Mouse (Mus musculus) myocyte (in vitro differentiated cells): ENCODE measurements around the gene Stk17b. TPM values are rescaled to one million over a fixed set of nuclear protein-coding genes. Genes with fewer than 3 reads are reported as not detected.
"Not testable (repeated sequence)": the region's sequence is repeated elsewhere in the genome, so short reads cannot be mapped to it uniquely, and the experiment has no call there.

Experiments
- H3K27me3 ChIP-seq: one replicate; pipeline ENCODE4 v1.6.1; 2011; ENCODE audit not compliant: control insufficient read depth, insufficient read depth, insufficient read length
- H3K36me3 ChIP-seq: one replicate; pipeline ENCODE4 v1.6.1; 2011; ENCODE audit not compliant: control insufficient read depth, insufficient read depth
- H3K4me2 ChIP-seq: one replicate; pipeline ENCODE4 v1.6.1; 2011; ENCODE audit warnings: low read depth, control low read depth
- H3K4me3 ChIP-seq: one replicate; pipeline ENCODE4 v1.5.1; 2011; ENCODE audit warnings: mild to moderate bottlenecking, control low read depth, moderate library complexity
- H3K79me2 ChIP-seq: one replicate; pipeline ENCODE4 v1.6.1; 2011; ENCODE audit not compliant: control insufficient read depth, insufficient read depth
- H3ac ChIP-seq: one replicate; pipeline ENCODE4 v1.6.1; 2011; ENCODE audit not compliant: control insufficient read depth, insufficient read length
- CEBPB ChIP-seq: IDR thresholded peaks from 2 replicates; pipeline ENCODE4 v1.6.1; 2011; ENCODE audit warnings: mild to moderate bottlenecking, moderate library complexity; ENCODE audit not compliant: poor library complexity, insufficient read depth, severe bottlenecking
- E2F4 ChIP-seq: IDR thresholded peaks from one replicate; pipeline ENCODE4 v1.6.1; 2011; ENCODE audit warnings: mild to moderate bottlenecking, control low read depth, moderate library complexity; ENCODE audit not compliant: insufficient read depth
- MAX ChIP-seq: IDR thresholded peaks from one replicate; pipeline ENCODE4 v1.6.1; 2011; ENCODE audit warnings: low read depth, mild to moderate bottlenecking, control low read depth
- MYOD1 ChIP-seq, 3 experiments: IDR thresholded peaks; one replicate each; pipeline ENCODE4 v1.6.1; 2011; ENCODE audit warnings: control low read depth in 2 of 3, low read depth in 2 of 3, mild to moderate bottlenecking in 2 of 3, moderate library complexity in 1 of 3; ENCODE audit not compliant: insufficient read length in 2 of 3, control insufficient read depth in 1 of 3
- MYOG ChIP-seq, 3 experiments: IDR thresholded peaks; one replicate each; pipeline ENCODE4 v1.6.1; 2011; ENCODE audit warnings: control low read depth in 2 of 3, low read depth in 2 of 3, mild to moderate bottlenecking in 2 of 3; ENCODE audit not compliant: insufficient read length in 2 of 3, control insufficient read depth in 1 of 3, insufficient read depth in 1 of 3
- POLR2A ChIP-seq: IDR thresholded peaks from one replicate; pipeline ENCODE4 v1.6.1; 2011; ENCODE audit warnings: low read depth, mild to moderate bottlenecking, control low read depth, moderate library complexity; ENCODE audit not compliant: insufficient read length
- POLR2AphosphoS2 ChIP-seq: IDR thresholded peaks from one replicate; pipeline ENCODE4 v1.6.1; 2011; ENCODE audit warnings: low read depth, control low read depth; ENCODE audit not compliant: insufficient read length
- REST ChIP-seq: IDR thresholded peaks from one replicate; pipeline ENCODE4 v1.6.1; 2011; ENCODE audit warnings: mild to moderate bottlenecking, control low read depth, moderate library complexity; ENCODE audit not compliant: insufficient read depth, insufficient read length
- SRF ChIP-seq: IDR thresholded peaks from one replicate; pipeline ENCODE4 v1.6.1; 2011; ENCODE audit warnings: low read depth; ENCODE audit not compliant: control insufficient read depth, insufficient read length
- TCF12 ChIP-seq: IDR thresholded peaks from one replicate; pipeline ENCODE4 v1.6.1; 2011; ENCODE audit warnings: mild to moderate bottlenecking, control low read depth; ENCODE audit not compliant: poor library complexity, insufficient read depth, severe bottlenecking
- TCF3 ChIP-seq: IDR thresholded peaks from one replicate; pipeline ENCODE4 v1.6.1; 2011; ENCODE audit warnings: low read depth, control low read depth; ENCODE audit not compliant: insufficient read length
- USF1 ChIP-seq: IDR thresholded peaks from one replicate; pipeline ENCODE4 v1.6.1; 2011; ENCODE audit warnings: low read depth, mild to moderate bottlenecking, control low read depth, moderate library complexity
- polyA plus RNA-seq: library from polyadenylated mRNA; unstranded; fragments of >200 nt; fragmentation: generic; extraction: Trizol; gene quantifications from one replicate; pipeline ENCODE4 v1.2.1, GENCODE M21; 2012; ENCODE audit warnings: missing spikeins

Gene Stk17b
- polyA plus RNA-seq, 1 experiment = 28.4 TPM

DNA sequence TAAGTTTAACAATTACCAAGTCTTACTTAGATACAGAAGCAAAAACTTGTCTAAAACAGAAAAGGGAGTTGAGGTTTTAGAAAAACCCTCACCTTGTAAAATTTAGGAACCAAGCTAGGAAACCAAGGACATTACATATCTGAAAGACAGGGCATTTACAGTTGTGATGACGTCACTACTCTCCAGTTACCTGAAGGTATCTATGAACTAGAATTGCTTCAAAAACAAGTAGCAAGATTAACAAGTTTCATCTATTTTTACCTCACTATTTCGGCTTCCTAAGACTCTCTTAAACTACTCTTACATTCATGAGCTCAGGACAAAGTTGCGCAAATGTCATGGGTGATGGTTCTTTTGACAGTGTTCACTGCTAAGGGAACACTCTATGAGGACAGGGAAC, 12.1 kb downstream of the Stk17b start:
- no peaks in the 10 kb centered on the region for H3K27me3 ChIP-seq
- H3K36me3 ChIP-seq = peaks cover 60% of the 10 kb centered on the region

DNA sequence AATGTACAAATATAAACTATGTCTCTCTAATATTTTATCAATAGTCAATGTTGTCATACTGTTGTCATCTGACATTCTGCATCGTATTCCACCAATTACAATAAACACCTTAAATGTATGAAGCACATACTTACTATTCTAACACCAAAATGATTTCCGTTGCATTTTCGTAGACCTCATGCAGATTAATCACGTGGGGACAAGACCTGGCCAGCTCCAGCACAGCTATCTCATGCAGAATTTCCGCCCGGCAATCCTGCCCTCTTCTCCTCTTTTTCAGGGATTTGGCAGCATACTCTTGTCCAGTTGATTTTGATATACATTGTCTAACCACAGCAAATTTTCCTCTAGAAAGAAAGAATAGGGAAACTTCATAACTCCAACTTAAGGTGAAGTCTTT, 13.5 kb downstream of the Stk17b start:
- H3K4me2 ChIP-seq = no peak overlapping the region
- no peak for TF ChIP-seq E2F4
- no peak for TF ChIP-seq MYOD1 (IDR thresholded peaks at IDR 0.05; ENCODE audit: control insufficient read depth in 1 of 3, insufficient read length in 2 of 3, low read depth in 2 of 3)
- no peak for TF ChIP-seq POLR2AphosphoS2
- no peak for TF ChIP-seq TCF3
- TF ChIP-seq POLR2A = no peak
- no peak for TF ChIP-seq MAX
- no peak for TF ChIP-seq MYOG (IDR thresholded peaks at IDR 0.05; ENCODE audit: control insufficient read depth in 1 of 3, insufficient read depth in 1 of 3, insufficient read length in 2 of 3, low read depth in 2 of 3)
- TF ChIP-seq REST = no peak
- TF ChIP-seq USF1 = no peak
- TF ChIP-seq CEBPB = no peak
- TF ChIP-seq TCF12 = no peak
- TF ChIP-seq SRF = no peak
- peaks cover 95% of the 10 kb centered on the region for H3K79me2 ChIP-seq
- H3ac ChIP-seq = no peak overlapping the region
- H3K4me3 ChIP-seq = no peak overlapping the region
- H3K36me3 ChIP-seq = peaks cover 71% of the 10 kb centered on the region
- H3K27me3 ChIP-seq = no peaks in the 10 kb centered on the region

More for the DNA sequence above, 12.1 kb downstream of the Stk17b start:
- no peak overlapping the region for H3ac ChIP-seq
- peak overlapping the region; percentile 75 for H3K4me2 ChIP-seq
- H3K79me2 ChIP-seq = peaks cover 98% of the 10 kb centered on the region
- H3K4me3 ChIP-seq = no peak overlapping the region
- no peak for TF ChIP-seq MYOG (IDR thresholded peaks at IDR 0.05; ENCODE audit: control insufficient read depth in 1 of 3, insufficient read depth in 1 of 3, insufficient read length in 2 of 3, low read depth in 2 of 3)

DNA sequence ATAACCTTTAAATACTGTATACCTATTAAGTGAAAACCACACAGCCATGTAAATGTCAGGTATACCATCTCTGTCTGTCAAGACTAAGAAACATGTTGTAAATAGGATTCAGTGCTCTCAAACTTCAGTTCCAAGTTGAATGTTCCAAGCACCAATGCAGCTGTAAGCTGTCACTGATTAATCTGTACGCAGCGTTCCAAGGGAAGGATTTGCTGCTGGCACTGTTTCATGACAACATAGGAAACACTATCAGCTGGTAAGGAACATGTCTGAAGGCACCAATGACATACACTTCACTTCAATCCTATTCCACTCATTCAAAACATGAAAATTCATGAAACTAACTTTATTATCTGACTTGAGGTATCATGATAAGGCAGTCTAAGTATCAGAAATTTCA, 18.9 kb downstream of the Stk17b start:
- Histone ChIP-seq H3K4me3 (no peak overlapping the region), H3K27me3 (no peaks in the 10 kb centered on the region), H3ac (no peak overlapping the region), H3K79me2 (peaks cover 49% of the 10 kb centered on the region), H3K4me2 (no peak overlapping the region), H3K36me3 (peaks cover 94% of the 10 kb centered on the region)
- TF ChIP-seq SRF (no peak), TCF12 (no peak), REST (no peak), MYOD1 (IDR thresholded peaks at IDR 0.05; ENCODE audit: control insufficient read depth in 1 of 3, insufficient read length in 2 of 3, low read depth in 2 of 3) (no peak), POLR2AphosphoS2 (no peak), CEBPB (no peak), MAX (no peak), TCF3 (no peak), MYOG (IDR thresholded peaks at IDR 0.05; ENCODE audit: control insufficient read depth in 1 of 3, insufficient read depth in 1 of 3, insufficient read length in 2 of 3, low read depth in 2 of 3) (no peak), E2F4 (no peak), POLR2A (no peak), USF1 (no peak)

DNA sequence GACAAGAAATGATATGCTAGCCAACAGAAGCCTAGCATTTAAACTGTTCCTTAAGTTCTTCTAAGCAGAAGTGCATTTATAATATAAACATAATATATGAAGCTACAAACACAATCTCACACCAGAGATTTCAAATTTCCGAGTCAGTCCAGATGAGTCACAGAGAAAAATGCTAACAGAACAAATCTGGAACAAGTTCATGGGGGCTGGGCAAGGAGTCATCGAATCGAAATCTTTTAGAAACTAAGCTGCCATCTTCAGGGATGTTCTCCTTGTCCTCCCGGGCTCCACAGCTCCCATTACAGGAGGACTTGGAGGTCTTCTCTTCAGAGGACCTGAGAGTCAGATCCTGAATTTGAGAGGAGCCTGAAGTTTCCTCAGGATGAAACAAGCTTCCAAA, 27.7 kb downstream of the Stk17b start:
- TF ChIP-seq TCF12 (no peak), POLR2AphosphoS2 (no peak), SRF (no peak), MYOD1 (IDR thresholded peaks at IDR 0.05; ENCODE audit: control insufficient read depth in 1 of 3, insufficient read length in 2 of 3, low read depth in 2 of 3) (no peak), CEBPB (no peak), POLR2A (no peak)
- H3K36me3 ChIP-seq = peaks cover 67% of the 10 kb centered on the region
- no peaks in the 10 kb centered on the region for H3K79me2 ChIP-seq
- H3K27me3 ChIP-seq = no peaks in the 10 kb centered on the region
- no peak overlapping the region for H3K4me2 ChIP-seq
- H3K4me3 ChIP-seq = no peak overlapping the region
- H3ac ChIP-seq = no peak overlapping the region

DNA sequence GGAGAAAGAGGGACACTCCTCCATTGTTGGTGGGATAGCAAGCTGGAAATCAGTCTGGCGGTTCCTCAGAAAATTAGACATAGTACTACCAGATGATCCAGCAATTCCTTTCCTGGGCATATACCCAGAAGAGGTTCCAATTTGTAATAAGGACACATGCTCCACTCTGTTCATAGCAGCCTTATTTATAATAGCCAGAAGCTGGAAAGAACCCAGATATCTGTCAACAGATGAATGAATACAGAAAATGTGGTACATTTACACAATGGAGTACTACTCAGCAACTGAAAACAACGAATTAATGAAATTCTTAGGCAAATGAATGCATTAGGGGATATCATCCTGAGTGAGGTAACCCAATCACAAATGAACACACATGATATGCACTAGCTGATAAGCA, 31.5 kb downstream of the Stk17b start:
- peaks cover 37% of the 10 kb centered on the region for H3K36me3 ChIP-seq
- H3K4me2 ChIP-seq, H3ac ChIP-seq, H3K27me3 ChIP-seq, H3K4me3 ChIP-seq, H3K79me2 ChIP-seq: not testable (repeated sequence)

DNA sequence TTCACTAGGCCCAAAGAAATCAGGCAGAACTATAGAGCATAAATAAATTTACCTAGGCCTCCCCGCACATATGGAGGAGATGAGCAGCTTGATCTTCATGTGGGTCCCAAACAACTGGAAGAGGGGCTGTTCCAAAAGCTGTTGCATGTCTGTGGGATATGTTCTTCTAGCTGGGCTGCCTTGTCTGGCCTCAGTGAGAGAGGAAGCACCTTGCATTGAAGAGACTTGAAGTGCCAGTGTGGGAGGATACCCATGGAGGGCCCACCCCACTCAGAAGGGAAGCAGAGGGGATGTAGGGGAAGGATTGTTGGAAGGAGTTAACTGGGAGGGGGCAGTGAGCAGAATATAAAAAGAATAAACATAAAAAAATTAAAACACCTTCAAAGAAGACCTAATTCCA, 33.9 kb downstream of the Stk17b start:
- no peaks in the 10 kb centered on the region for H3K79me2 ChIP-seq
- peaks cover 15% of the 10 kb centered on the region for H3K36me3 ChIP-seq
- H3ac ChIP-seq = no peak overlapping the region
- peak; percentile 28 for TF ChIP-seq POLR2AphosphoS2
- TF ChIP-seq USF1 = no peak
- TF ChIP-seq TCF12 = no peak
- TF ChIP-seq E2F4 = no peak
- TF ChIP-seq SRF = no peak
- no peak for TF ChIP-seq REST
- TF ChIP-seq POLR2A = no peak
- H3K4me2 ChIP-seq = no peak overlapping the region
- no peaks in the 10 kb centered on the region for H3K27me3 ChIP-seq
- H3K4me3 ChIP-seq = no peak overlapping the region

DNA sequence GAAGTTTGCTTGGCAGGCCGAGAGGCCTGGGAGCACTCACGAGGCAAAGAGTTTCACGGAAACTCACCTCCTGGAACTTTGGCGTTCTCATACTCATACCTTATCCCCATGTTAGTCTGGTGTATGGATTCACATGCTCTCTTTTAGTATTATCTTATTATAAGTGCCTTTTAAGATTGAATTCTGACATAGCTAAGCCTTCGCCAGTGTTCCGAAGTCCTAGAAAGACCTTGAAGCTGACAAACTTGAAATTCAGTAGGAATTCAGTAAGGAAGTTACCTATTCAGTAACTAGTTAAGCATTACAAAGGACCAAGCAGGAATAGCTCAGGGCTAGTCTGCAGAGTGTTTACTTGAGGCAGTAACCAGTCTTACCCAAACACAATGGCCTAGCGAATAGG, 34.3 kb downstream of the Stk17b start:
- H3ac ChIP-seq, H3K4me2 ChIP-seq, H3K79me2 ChIP-seq, H3K27me3 ChIP-seq, H3K4me3 ChIP-seq: not testable (repeated sequence)
- H3K36me3 ChIP-seq = peaks cover 11% of the 10 kb centered on the region

DNA sequence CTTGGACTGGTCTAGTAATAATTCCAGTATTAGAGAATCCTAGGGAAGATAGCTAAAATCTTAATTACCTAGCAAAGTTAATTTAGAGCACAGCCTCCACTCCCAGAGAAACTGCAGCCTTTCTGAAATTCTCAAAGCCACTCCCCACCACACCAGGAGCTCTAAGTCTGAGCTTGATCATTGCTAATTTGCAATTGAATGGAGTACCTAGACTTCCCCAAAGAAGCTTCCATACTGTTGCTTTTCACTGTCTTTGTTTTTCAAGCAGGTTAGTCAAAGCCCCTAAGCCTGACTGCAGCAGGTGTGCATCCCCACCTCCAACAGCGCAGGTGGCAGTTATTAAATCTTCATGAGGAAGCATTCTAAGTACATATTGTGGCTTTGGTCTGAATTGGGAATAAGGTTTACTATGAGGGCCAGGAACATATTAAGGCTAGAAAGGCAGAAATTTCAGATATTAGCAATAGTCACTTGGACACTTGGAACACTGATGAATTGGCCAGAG, 35.1 kb downstream of the Stk17b start:
- not testable (repeated sequence) for H3K27me3 ChIP-seq, H3K79me2 ChIP-seq, H3K4me2 ChIP-seq, H3K36me3 ChIP-seq, H3ac ChIP-seq, H3K4me3 ChIP-seq
